Mouse (Mus musculus): Measurements from ENCODE around the gene Gm3424. TPM values are rescaled to one million over a fixed set of nuclear protein-coding genes. Genes with fewer than 3 reads are reported as not detected.
"Not testable (repeated sequence)": the region's sequence is repeated elsewhere in the genome, so short reads cannot be mapped to it uniquely, and the experiment has no call there.

Gene Gm3424
- total RNA-seq (2022): not detected

GRCm38 (mm10) chr14:5830229-5830628 is at the start of gene Gm3424:
TSS of gene Gm3424 (minus strand) at chr14:5830329.
- DNase-seq (ENCODE audit: low spot score in 2 of 2): not testable (repeated sequence)

- not testable (repeated sequence) for DNase-seq (ENCODE audit: low spot score in 2 of 2)
These were observed 49.7 kb upstream of the Gm3424 start for GRCm38 (mm10) chr14:5879791-5880190.

- DNase-seq (ENCODE audit: low spot score in 2 of 2): peak; percentile 13 to 29
These were observed 49.0 kb upstream of the Gm3424 start for GRCm38 (mm10) chr14:5879136-5879535.

- not testable (repeated sequence) for DNase-seq (ENCODE audit: low spot score in 2 of 2)
These were observed 25.8 kb upstream of the Gm3424 start for GRCm38 (mm10) chr14:5855911-5856310.

GRCm38 (mm10) chr14:5812699-5813356 is 17.3 kb downstream of the Gm3424 start:
- not testable (repeated sequence) for DNase-seq (ENCODE audit: low spot score in 2 of 2)

- not testable (repeated sequence) for DNase-seq (ENCODE audit: low spot score in 2 of 2)
These were observed 22.2 kb downstream of the Gm3424 start, which contains the start of gene Gm3383 for GRCm38 (mm10) chr14:5807882-5808281. TSS of gene Gm3383 (minus strand) at chr14:5807982.

Other genes with a start within 250 kb of the Gm3424 start
- gene Gm8265, start 197.3 kb downstream of the Gm3424 start, total RNA-seq (2022): not detected
- gene Gm9603, start 142.9 kb downstream of the Gm3424 start, total RNA-seq (2022): not detected
- 1 to 10 TPM in 1 of 4 experiments, under 1 TPM in 3; 0.35 to 1.9 (median 0.82) TPM for gene Gm3373, start 88.8 kb downstream of the Gm3424 start, total RNA-seq (2022)
- 1 to 10 TPM; 4.2 to 5.6 (median 4.9) TPM for gene Gm3383, start 22.3 kb downstream of the Gm3424 start, total RNA-seq (2022)
- gene Gm8237, start 50.1 kb upstream of the Gm3424 start, total RNA-seq (2022): 1 to 10 TPM in 3 of 4 experiments, under 1 TPM in 1; 0.89 to 1.5 (median 1.0) TPM
- 1 to 10 TPM; 1.0 to 2.1 (median 1.2) TPM for gene Gm3248, start 131.4 kb upstream of the Gm3424 start, total RNA-seq (2022)
- gene Gm3453, start 148.8 kb upstream of the Gm3424 start, total RNA-seq (2022): not detected
- gene Gm6337, start 227.9 kb upstream of the Gm3424 start, total RNA-seq (2022): not detected

All from layer of hippocampus, adult 8-10 months (tissue).